Mouse (Mus musculus) lung, postnatal 0 days (tissue): ENCODE measurements around the gene Asgr1.

ENCODE experiments used
- CTCF ChIP-seq: IDR thresholded peaks from 2 replicates; pipeline ENCODE4 v1.5.1; 2016; ENCODE audit warnings: antibody characterized with exemption, mild to moderate bottlenecking
- EP300 ChIP-seq: IDR thresholded peaks from 2 replicates; pipeline ENCODE4 v1.6.1; 2016; ENCODE audit warnings: antibody characterized with exemption, mild to moderate bottlenecking, control low read depth

DNA sequence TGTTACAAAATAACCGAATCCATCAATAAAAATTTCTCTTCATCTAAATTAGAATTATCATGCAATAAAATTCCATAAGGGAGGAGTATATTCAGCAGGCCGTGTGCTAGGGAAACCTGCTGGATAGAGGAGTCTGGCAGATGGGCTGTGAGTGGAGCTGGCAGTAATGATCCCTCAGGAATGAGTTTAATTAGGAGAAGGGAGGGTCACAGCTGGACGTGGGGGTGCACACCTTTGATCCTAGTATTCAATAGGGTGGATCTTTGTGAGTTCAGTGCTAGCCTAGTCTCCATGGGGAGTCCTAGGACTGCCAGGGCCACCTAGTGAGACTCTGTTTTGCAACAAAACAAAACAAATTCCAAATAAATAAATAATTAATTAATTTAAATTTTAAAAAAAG lies 14.4 kb downstream of the Asgr1 start:
- TF ChIP-seq CTCF, result no peak
- TF ChIP-seq EP300, result no peak
